Mouse (Mus musculus) layer of hippocampus, adult 18-20 months (tissue): ENCODE results near the gene Clic5. TPM values are rescaled to one million over a fixed set of nuclear protein-coding genes. Genes with fewer than 3 reads are reported as not detected.
"Not testable (repeated sequence)": the region's sequence is repeated elsewhere in the genome, so short reads cannot be mapped to it uniquely, and the experiment has no call there.

Experiments used
- DNase-seq, 2 experiments: peaks; one replicate each; pipeline ENCODE4 v3.0.0; 2022; ENCODE audit warnings: low spot score in 2 of 2
- long read RNA-seq: library from polyadenylated mRNA; stranded (forward); transcript quantifications from one replicate; pipeline ENCODE4 v2.0.0, GENCODE M21; 2021
- total RNA-seq, 2 experiments: library from RNA; stranded (reverse); gene quantifications; 2 replicates each; pipeline ENCODE4 v1.2.3; 2021

Gene Clic5
- total RNA-seq = 1 to 10 TPM; 4.2 to 4.3 TPM
- long read RNA-seq, full-length matches to known transcripts = 4 of 5 reads
- long read RNA-seq, partial matches to known transcripts = 0 of 5 reads
- long read RNA-seq, other reads (novel, unspliced or antisense) = 1 of 5 reads

- no peak for DNase-seq
Observed at GRCm38 (mm10) chr17:44188042-44188768, at the start of gene Clic5. Gene Clic5 (plus strand): TSS chr17:44188584.

- no peak for DNase-seq
Observed at GRCm38 (mm10) chr17:44145806-44146205, 42.6 kb upstream of the Clic5 start.

DNA sequence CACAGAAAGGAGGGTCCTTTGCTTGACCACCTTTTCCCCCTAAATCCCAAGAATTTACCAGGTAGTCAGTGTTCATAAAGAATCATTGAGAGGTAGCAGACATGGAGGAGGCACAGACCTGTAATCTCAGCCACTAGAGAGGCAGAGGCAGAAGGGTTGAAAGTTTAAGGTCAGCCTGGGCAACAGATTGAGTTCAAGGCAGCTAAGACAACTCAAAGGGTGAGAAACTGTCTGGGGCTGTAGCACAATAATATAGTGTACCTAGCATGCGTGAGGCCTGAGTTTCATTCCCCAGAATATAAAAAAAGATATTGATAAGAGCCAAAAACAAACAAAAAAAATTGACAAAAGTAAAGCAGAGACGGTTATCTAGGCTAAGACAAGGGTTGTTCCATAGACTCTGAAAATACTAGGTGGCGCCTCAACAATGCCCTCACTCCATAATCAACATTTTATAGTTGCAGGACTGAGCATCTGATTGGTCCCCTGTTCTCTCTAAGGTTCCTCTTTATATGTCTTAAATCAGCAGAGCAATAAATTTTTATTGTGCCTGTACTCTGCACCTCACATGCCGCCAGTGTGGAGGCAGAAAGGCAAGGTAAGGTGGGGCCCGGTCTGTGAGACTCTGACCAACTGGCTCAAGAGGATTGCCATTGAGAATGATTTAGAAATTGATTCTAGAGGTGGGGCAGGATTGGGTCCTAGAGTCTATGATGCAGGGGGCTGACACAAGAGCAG is 40.1 kb upstream of the Clic5 start:
- DNase-seq = no peak

DNA sequence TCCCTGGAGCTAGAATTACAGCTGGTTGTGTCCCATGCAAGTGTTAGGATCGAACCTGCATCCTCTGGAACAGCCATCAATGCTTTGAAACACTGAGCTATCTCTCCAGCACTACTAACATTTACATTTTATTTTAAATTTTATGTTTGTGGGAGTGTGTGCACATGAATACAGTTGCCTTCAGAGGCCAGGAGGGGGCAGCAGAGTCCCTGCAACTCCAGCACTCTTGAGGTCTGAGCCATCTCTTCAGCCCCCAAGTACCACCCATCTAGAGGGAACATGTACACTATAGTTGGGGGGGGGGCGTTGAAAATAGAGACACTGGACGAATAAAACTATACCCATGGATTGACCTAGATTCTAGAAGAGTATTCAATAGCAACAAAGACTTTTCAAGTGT is 37.3 kb upstream of the Clic5 start:
- peak in 1 of 2 experiments; percentile 28 for DNase-seq

DNA sequence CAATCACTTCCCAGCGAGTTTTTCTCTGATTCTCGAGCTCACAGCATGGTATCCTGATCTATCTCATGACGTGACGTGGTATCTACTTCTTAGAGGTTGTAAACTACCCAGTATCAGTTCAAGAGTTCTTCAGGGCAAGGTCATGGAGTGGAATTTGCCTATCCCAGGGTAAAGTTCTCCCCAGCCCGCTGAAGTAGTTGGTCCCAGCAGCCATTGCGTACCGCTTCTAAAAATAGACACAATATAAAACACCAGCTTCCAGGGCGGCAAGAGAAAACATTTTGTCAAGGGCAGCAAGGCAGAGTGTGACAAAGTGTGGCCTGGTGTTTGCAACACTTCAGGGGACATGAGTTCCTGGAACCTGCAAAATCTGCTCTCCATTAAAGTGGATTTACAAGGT is 36.5 kb upstream of the Clic5 start:
- DNase-seq = no peak

- DNase-seq = no peak
Observed at GRCm38 (mm10) chr17:44153871-44154270, 34.5 kb upstream of the Clic5 start.

- no peak for DNase-seq
Observed at GRCm38 (mm10) chr17:44155204-44155603, 33.2 kb upstream of the Clic5 start.

- DNase-seq = no peak
Observed at GRCm38 (mm10) chr17:44158186-44158585, 30.2 kb upstream of the Clic5 start.

- DNase-seq = no peak
Observed at GRCm38 (mm10) chr17:44160449-44160848, 27.9 kb upstream of the Clic5 start.

GRCm38 (mm10) chr17:44162514-44162913 is 25.9 kb upstream of the Clic5 start:
- no peak for DNase-seq

GRCm38 (mm10) chr17:44162935-44163334 is 25.4 kb upstream of the Clic5 start:
- no peak for DNase-seq

GRCm38 (mm10) chr17:44165730-44166347 is 22.5 kb upstream of the Clic5 start:
- no peak for DNase-seq

- DNase-seq = no peak
Observed at GRCm38 (mm10) chr17:44169676-44170075, 18.7 kb upstream of the Clic5 start.

DNA sequence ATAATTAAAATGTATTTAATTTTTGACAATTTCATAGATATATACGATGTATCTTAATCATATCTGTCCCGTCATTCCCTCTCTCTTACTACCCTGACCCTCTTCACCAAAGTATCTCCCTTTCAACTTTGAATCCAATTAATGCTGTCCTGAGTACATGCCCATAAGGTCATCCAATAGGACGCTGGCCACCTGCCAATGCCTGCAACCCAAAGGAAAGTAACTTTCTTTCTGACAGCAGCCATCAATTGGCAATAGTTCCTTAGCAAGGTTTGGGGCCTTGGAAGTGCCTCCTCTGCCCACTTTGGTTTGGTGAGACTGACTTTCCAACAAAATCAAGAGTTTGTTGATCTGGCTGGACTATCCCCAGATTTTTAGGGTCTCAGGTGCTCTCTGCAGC is 18.1 kb upstream of the Clic5 start:
- no peak for DNase-seq

DNA sequence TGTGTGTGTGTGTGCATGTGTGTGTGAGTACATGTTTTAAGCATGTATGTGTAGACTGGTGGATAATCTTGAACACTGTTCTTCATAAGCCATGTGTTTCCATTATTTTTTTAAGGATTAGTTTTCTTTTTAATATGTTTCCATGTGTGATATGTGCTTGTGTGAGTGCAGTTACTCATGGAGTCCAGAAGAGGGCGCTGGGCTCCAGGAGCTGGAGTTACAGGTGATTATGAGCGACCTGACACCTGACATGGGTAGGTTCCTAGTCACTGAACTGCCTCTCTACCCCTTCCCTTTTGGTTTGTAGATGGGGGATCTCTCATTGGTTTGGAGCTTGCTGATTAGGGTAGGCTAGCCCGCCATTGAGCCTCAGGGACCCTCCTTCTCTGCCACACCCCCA is 16.5 kb upstream of the Clic5 start:
- no peak for DNase-seq

DNA sequence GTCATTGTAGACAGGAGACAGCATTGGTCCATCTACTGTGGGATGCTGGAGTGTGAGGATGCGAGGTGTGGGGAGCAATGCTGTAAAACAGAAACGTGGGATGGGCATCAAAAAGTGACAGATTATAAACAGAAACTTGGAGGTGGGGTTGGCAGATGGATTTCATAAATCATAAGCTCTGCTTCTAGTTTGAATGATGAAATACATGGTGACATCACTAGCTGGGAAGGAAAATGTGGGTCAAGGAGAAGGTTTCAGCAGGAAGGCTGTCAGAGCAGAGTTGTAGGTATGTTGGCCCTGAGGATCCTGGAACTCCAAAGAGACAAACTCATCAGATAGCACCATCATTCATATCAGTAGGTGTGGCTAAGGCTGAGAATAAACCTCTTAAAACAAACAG is 15.0 kb upstream of the Clic5 start:
- peak in 1 of 2 experiments; percentile 45 for DNase-seq

DNA sequence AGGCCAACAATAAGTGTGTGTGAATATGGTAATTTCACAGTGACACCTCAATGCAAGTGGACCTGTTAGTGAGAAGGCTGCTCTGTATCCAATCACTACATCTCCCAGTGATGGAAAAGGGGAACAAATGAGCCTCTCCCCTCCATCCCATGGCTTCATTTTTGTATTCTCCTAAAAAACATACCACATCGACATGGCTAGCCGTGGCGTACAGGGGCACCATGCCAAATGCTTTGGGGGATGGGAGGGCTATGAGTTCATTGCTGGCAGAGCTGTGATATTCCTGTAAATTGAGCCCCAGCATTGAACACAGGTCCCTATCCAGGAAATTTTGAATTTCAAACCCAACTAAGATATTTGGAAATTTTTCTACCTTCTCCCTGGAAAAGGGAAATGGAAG is 11.1 kb upstream of the Clic5 start:
- DNase-seq = no peak

DNA sequence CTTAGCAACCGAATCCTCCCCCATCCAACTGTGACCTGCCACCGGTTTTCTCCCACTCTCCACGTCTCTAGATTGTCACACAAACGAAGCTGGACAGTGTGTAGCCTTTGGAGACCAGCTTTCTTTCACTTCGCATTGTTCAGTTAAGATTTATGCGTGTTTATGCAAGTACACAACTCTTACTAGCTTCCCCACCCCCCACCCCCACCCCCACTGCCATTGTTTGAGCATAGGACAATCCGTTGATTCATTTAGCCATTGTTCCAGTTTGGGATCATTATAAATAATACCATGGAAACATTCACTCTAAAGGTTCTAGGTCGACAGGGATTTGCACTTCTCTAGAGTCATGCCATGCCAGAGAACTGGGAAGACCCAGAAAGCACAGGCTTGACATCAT is 7.0 kb upstream of the Clic5 start:
- no peak for DNase-seq

- DNase-seq = no peak
Observed at GRCm38 (mm10) chr17:44186871-44187270, 1.5 kb upstream of the Clic5 start.

- DNase-seq = not testable (repeated sequence)
Observed at GRCm38 (mm10) chr17:44187537-44187936, 847 bp upstream of the Clic5 start.

- no peak for DNase-seq
Observed at GRCm38 (mm10) chr17:44188769-44189145, 373 bp downstream of the Clic5 start.

DNA sequence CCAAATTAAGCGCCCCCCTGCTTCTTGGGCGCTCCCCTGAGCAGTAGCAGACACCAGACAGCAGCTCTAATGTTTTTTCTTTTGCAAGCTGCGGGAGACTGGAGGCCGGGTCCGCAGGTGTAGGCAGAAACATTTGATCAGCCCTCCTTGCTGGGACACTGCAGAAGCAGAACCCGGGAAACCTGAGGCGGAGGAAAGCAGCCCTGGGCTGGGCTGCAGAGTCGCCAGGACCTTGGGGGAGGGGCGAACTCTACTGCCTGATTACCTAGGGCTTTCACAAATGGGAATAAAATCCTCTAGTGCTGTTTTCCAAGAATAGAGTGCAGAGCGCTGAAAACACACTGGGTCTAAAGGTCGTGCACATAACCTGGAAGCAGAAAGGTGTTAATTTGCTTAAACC is 1.3 kb downstream of the Clic5 start:
- no peak for DNase-seq
